Mouse (Mus musculus) layer of hippocampus, adult 8-10 months (tissue): ENCODE measurements around the gene Ocel1. TPM values are rescaled to one million over a fixed set of nuclear protein-coding genes. Genes with fewer than 3 reads are reported as not detected.
"Not testable (repeated sequence)": the region's sequence is repeated elsewhere in the genome, so short reads cannot be mapped to it uniquely, and the experiment has no call there.

Experiments
- DNase-seq, 2 experiments: peaks; one replicate each; pipeline ENCODE4 v3.0.0; 2022; ENCODE audit warnings: low spot score in 2 of 2
- total RNA-seq, 4 experiments: library from RNA; stranded (reverse); gene quantifications; 2 replicates each; pipeline ENCODE4 v1.2.4; 2022

The Ocel1 gene
- 10 to 100 TPM; 10.3 to 15.9 (median 14.1) TPM for total RNA-seq

- DNase-seq = peak; percentile 98
Measured at GRCm38 (mm10) chr8:71371236-71371848, at the start of gene Ocel1. Gene Ocel1, plus strand, starts transcription at chr8:71371298.

DNA sequence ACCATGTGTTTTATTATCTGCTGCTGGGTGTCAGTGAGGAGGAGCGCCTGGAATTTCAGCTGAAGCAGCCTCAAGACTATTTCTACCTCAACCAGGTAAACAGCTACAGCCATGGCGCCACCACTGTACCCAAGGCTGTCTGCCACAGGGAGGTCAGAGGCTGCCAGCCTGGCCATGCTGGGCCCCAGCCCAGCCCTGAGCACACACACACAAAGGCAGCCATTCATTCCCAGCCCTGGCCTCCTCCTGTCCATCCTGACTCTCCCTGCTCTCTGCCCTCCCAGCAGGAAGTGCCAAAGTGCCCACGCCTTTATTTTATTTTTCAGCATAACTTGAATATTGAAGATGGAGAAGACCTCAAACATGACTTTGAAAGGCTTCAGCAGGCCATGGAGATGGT lies 48.2 kb upstream of the Ocel1 start:
- no peak for DNase-seq

DNA sequence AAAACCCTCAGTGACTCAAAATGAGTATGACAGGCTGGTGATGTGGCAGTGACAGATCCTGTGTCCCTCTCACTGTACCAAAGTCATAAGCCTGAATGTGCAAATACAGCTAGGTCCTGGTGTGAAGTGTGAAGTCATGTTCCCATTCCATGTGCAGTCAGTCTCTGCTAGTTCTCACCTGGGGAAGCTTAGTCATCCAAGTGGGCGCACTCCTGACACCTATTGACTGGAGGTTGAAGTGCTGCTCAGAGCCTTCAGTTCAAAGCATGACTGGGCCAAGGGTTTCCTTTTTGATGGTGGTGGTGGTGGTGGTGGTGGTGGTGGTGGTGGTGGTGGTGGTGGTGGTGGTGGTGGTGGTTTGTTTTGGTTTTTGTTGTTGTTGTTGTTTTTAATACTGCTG lies 46.2 kb upstream of the Ocel1 start:
- DNase-seq = no peak

- DNase-seq = not testable (repeated sequence)
Measured at GRCm38 (mm10) chr8:71337834-71338233, 33.3 kb upstream of the Ocel1 start.

DNA sequence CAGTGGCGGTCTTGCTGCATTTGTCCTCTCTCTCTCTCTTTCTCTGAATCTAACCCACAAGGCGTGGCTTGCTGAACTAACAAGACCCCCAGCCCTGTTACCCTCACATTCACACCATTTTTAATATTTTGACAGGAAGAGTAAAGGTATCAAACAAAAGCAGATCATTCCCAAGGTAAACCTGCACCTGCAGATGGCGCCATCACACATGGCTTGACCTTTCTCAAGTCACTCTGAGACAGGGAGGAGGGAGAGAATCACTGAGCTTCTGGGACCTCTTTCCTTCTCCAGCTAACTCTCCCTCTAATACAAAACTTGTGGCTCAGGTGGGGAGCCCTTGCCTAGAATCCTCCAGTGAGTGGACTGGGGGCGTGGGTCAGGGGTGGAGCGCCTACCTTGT lies 30.5 kb upstream of the Ocel1 start:
- no peak for DNase-seq

GRCm38 (mm10) chr8:71346581-71346980 lies 24.5 kb upstream of the Ocel1 start:
- no peak for DNase-seq

DNA sequence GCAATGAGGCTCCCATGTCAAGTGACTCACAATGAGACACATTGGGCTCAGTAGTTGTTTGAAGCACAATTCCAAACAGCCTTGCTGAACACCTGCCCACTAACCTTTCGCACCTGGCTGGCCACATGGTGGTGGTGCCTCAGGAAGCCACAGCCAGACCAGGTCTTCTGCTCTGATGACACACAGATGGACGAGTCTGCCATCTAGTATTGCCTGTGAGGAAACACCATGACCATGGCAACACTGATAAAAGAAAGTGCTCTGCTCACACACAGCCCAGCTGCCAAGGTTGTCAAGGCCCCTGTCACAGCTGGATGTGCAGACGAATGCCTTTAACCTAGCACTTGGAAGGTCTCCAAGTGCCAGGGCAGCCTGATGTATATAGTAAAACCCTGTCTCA lies 20.0 kb upstream of the Ocel1 start:
- no peak for DNase-seq

DNA sequence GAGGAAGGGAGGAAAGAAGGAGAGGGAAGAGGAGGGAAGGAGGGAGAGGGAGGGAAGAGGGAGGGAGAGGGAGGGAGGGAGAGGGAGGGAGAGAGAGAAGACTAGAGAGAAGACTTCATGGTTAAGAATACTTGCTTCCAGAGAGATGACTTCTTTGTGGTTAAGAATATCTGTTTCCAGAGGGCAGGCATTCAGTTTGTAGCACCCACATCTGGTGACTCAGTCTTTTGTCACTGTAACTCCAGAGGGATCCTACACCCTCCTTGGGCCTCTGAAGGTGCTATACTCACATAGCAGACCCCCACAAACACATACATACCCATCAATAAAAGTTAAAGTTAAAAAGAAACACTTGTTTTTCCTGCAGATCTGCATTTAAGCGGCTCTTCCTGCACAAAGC lies 19.6 kb upstream of the Ocel1 start:
- DNase-seq = no peak

DNA sequence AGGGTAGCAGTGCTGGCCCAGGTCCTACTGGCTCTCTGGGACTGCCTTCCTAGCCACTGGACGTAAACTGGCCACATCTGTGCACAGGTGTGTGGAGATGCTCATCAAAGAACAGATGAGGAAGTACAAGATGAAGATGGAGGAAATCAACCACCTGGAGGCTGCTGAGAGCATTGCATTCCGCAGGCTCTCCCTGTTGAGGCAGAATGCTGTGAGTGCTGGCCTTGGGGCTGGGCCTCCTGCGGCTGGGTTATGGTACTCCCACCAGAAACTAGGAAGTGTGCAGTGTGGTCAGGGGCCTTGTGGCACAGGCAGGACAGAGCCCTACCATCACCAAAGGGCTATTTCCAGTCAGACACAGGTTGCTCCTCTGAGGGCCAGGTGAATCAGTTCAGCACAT lies 13.1 kb upstream of the Ocel1 start:
- DNase-seq = no peak

- peak; percentile 93 for DNase-seq
Measured at GRCm38 (mm10) chr8:71366771-71367528, 4.1 kb upstream of the Ocel1 start, which contains the start of gene Use1. Gene Use1, plus strand, starts transcription at chr8:71366848.

GRCm38 (mm10) chr8:71367529-71368176 lies 3.4 kb upstream of the Ocel1 start:
- DNase-seq = no peak

- DNase-seq = no peak
Measured at GRCm38 (mm10) chr8:71368366-71368765, 2.7 kb upstream of the Ocel1 start.

DNA sequence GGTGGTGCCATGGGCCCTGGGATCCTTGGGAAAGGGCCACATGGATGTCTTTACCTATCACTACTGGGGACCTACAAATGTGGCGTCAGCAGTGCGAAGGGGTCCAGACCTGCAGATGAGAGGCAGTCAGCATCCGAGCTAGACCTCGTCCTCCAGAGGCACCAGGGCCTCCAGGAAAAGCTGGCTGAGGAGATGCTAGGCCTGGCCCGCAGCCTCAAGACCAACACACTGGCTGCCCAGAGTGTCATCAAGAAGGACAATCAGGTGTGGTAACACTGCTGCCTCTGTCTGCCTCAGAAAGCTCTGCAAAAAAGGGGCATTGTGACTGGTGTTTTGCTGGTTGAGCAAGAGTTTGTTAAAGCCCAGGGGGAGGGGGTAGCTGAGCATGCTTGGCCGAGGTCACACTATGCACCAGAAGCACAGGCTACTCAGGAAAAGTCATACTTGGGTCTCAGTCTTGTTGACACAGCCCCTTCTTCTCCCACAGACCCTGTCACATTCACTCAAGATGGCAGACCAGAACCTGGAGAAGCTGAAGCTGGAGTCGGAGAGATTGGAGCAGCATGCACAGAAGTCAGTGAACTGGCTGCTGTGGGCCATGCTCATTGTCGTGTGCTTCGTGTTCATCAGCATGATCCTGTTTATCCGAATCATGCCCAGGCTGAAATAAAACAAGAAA lies 1.9 kb upstream of the Ocel1 start:
- DNase-seq = no peak

DNA sequence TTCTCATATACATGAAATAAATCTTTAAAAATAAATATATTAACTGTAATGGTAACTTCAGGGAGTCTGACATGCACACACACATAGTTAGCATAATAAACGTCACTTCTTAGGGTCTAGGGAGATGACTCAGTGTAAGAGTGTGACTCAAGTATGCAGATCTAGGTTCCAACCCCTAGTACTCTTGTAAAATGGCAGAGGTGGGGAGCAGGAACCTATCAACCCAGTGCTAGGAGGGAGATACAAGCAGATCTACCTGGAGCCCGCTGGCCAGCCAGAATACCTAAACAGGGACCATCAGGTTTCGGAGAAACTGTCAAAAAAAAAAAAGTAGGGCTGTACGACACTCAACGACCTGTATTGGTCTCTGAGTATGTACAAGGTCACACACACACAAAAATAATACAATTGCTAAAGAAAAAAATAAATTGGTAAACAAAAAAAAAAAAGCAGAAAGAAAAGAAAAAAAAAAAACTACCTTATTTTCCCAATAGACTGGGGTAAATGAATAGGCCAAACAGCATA lies 325 bp upstream of the Ocel1 start:
- DNase-seq = no peak

DNA sequence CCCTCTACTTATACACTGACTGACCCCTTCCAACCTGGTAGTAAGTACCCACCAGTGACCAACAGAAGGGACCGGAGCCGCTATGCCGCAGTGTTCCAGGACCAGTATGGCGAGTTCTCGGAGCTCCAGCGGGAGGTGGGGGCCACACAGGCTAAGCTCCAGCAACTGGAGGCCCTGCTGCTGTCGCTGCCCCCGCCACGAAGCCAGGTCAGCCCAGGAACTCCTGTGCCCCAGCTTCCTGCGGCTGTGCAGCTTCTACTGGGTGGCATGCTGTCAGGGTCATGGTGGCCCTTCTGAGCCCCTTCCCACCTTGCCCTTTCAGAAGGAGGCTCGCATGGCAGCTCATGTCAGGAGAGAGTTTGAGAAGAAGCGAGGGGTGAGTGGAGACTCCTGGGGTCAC lies 1.3 kb downstream of the Ocel1 start:
- DNase-seq = no peak

GRCm38 (mm10) chr8:71373000-71373399 lies 1.9 kb downstream of the Ocel1 start:
- DNase-seq = no peak

GRCm38 (mm10) chr8:71374616-71375206 lies 3.6 kb downstream of the Ocel1 start:
- no peak for DNase-seq

DNA sequence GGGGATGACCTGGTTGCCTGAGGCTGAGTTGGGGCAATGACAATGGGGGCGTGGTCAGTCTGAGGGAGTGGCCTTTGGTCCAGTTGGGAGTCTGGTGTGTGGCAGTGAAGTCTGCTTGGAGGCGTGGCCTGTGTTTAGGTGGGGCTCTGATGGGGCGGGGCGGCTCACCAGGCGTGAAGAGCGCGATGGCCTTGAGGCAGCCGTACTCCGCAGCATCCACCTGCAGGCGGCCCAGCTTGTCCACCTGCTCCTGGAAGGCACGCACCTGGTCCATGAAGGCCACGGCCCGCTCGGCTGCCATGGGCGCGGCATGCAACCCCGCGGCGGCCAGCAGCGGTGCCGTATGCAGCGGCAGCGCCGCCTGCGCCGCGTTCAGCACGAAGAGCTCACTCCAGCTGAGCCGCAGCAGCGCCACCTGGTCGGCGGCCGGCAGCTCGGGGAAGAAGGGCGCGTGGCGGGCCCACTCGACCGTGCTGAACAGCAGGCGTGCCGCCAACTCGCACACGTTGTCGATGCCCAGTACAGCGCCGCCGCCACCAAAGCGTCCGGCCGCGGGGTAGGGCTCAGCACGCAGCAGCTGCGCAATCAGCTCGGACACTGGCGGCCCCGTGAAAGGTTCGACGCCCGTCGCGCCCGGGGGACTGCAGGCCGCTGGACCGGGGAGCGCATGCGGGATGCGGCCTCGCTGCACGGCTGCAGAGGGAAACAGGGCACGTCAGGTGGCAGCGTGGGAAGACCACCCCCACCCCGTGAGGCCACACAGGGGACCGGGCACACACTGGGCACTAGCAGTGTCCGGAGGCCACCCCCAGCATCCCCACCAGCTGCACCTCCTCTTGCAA lies 4.7 kb downstream of the Ocel1 start:
- peak in 1 of 2 experiments; percentile 57 for DNase-seq

DNA sequence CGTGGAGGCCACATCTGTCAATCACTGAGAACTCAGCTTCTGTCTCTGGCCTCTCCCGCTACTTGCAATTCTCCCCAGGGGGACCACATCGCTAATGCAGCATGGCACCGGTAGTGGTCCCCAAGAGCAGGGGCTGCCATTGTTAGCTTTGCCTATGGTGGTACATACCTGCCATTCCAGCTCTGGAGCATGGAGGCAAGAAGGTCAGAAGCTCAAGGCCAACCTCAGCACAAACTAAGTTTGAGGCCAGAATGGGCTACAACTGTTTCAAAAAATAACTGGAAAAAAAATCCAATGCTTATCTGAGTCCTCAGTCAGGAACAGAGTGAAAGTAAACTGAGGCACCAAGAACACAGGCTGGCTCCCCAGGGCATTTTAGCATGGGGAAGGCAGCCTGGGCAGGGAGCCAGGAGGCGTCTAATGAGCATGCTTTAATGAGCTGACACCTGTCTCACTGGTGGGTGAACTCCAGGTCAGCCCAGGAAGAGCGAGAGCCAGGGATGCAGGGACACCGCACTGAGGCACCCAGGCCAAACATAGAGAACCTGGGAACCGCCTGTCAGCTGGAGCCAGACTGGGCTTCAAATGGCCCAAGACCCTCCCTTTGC lies 5.4 kb downstream of the Ocel1 start:
- DNase-seq = no peak

DNA sequence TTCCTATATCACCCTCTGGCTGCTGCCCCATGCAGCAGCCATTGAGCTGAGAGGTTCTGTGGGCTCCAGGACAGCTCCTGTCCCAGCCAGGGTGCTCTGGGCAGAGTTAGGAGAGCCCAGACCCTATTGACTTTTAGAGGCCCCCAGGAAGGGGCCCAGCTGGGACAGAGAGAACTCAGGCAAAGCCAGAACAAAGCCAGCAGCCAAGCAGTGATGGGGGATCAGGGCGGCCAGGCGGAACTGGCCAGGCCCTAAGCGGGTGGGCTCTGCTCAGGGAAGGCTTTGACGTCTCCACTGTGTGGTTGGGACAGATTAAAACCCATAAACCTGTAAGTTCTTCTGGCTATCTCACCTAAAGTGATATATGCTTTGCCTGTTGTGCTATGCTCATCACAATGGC lies 7.9 kb downstream of the Ocel1 start:
- no peak for DNase-seq
